Mouse (Mus musculus) kidney, postnatal 0 days (tissue): Measurements from ENCODE around the gene Klhl42. TPM values are rescaled to one million over a fixed set of nuclear protein-coding genes. Genes with fewer than 3 reads are reported as not detected.
A peak's percentile ranks its signal among the peaks of the same experiment; 100 is the strongest.

Source experiments
- ATAC-seq: fragments of 200-750 bp; cut with Nextera tagmentation; replicated peaks from 2 replicates; pipeline ENCODE4 v1.8.0; 2017; ENCODE audit warnings: low read depth, moderate number of reproducible peaks, moderate TSS enrichment, moderate library complexity; ENCODE audit not compliant: low FRiP score
- DNase-seq: peaks from one replicate; pipeline ENCODE4 v3.0.0-alpha.2; 2016; ENCODE audit warnings: low spot score
- H3K27ac ChIP-seq: fragments of 300-500 bp; sonication (generic); 2 replicates; pipeline ENCODE4 v1.5.1; 2014; ENCODE audit warnings: mild to moderate bottlenecking
- H3K27me3 ChIP-seq: fragments of 300-500 bp; sonication (generic); 2 replicates; pipeline ENCODE4 v1.6.1; 2014; ENCODE audit warnings: low read length, mixed read lengths; ENCODE audit not compliant: insufficient read depth
- H3K36me3 ChIP-seq: fragments of 300-500 bp; sonication (generic); 2 replicates; pipeline ENCODE4 v1.6.1; 2014; ENCODE audit warnings: low read length, mixed read lengths; ENCODE audit not compliant: insufficient read depth
- H3K4me1 ChIP-seq: fragments of 300-500 bp; sonication (generic); replicated peaks from 2 replicates; pipeline ENCODE4 v1.6.1; 2014; ENCODE audit warnings: antibody characterized with exemption, low read length, mixed read lengths; ENCODE audit not compliant: insufficient read depth
- H3K4me2 ChIP-seq: fragments of 300-500 bp; sonication (generic); 2 replicates; pipeline ENCODE4 v1.6.1; 2014; ENCODE audit warnings: mild to moderate bottlenecking, low read length, moderate library complexity, mixed read lengths
- H3K4me3 ChIP-seq: fragments of 300-500 bp; sonication (generic); replicated peaks from 2 replicates; pipeline ENCODE4 v1.5.1; 2014; ENCODE audit warnings: low read depth, low read length
- H3K9ac ChIP-seq: fragments of 300-500 bp; sonication (generic); 2 replicates; pipeline ENCODE4 v1.6.1; 2014; ENCODE audit warnings: low read depth, low read length
- H3K9me3 ChIP-seq: fragments of 300-500 bp; sonication (generic); replicated peaks from 2 replicates; pipeline ENCODE4 v1.6.1; 2016; ENCODE audit warnings: low read length, inconsistent platforms, mixed read lengths
- CTCF ChIP-seq: IDR thresholded peaks from 2 replicates; pipeline ENCODE4 v1.5.1; 2016; ENCODE audit warnings: antibody characterized with exemption, low read depth, mild to moderate bottlenecking, moderate library complexity
- WGBS: fragments of 180-500 bp; shearing (Covaris S2); extraction: QIAGEN DNeasy Blood & Tissue Kit; methylation state at CpG from one replicate; pipeline ENCODE4 v1.1.7; 2014; 5-methylcytosine and 5-hydroxymethylcytosine counted together
- polyA plus RNA-seq: library from polyadenylated mRNA; unstranded; fragments of >200 nt; fragmentation: Nextera tagmentation; extraction: Ambion mirVana; gene quantifications from 2 replicates; pipeline ENCODE4 v1.2.1, GENCODE M21; 2015

The Klhl42 gene
- polyA plus RNA-seq, 1 experiment from 2014 or later = 6.0 TPM

DNA sequence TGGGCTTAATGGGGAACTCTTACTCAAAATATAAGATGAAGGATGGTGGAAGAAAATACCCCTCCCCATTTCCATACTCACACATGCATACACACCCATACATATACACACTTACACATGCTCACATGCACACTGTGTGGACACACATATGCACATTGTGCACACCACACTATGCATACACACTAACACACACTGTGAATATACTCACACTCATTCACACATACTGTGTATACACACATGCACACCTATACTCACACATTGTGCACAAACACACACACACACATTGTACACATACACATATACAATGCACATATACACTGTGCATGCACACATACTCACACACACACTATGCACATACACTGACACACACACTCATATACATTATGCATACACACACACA is 60.7 kb downstream of the Klhl42 start:
- DNase-seq (no peak), ATAC-seq (no peak)
- Histone ChIP-seq H3K9ac (no peak overlapping the region), H3K9me3 (no peaks in the 10 kb centered on the region), H3K4me1 (no peaks in the 10 kb centered on the region), H3K27ac (no peak overlapping the region), H3K4me3 (no peak overlapping the region), H3K36me3 (no peaks in the 10 kb centered on the region), H3K4me2 (no peak overlapping the region), H3K27me3 (no peaks in the 10 kb centered on the region)
- no peak for TF ChIP-seq CTCF

DNA sequence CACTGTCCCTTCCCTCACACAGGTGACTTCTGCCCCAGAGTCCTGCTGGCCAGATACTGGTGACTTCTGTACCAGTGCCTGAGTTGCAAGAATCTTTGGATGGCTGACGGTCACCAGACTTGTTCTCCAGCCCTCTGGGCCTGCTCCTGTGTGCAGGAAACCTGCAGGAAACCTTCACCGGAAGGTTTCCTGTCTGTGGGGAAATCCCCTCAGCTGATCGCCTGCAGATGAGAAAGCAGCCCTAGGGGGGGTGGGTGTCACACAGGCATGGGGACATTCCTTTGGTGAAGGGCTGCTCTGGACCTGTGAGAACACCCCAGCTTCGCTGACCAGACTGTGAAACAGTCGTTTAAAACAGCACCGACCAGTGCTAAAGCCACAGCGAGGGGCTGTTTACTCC is 63.9 kb downstream of the Klhl42 start:
- no peak overlapping the region for H3K27ac ChIP-seq
- no peak overlapping the region for H3K9ac ChIP-seq
- no peaks in the 10 kb centered on the region for H3K36me3 ChIP-seq
- H3K9me3 ChIP-seq = 0 out of 2 replicates have a peak, but pooled peaks cover 3% of the 10 kb centered on the region
- no peak overlapping the region for H3K4me2 ChIP-seq
- no peaks in the 10 kb centered on the region for H3K27me3 ChIP-seq
- ATAC-seq = no peak
- H3K4me3 ChIP-seq = no peak overlapping the region
- no peaks in the 10 kb centered on the region for H3K4me1 ChIP-seq
- no peak for TF ChIP-seq CTCF
- WGBS = 59% methylated on average over 7 of the region's 7 CpGs
- no peak for DNase-seq

- Histone ChIP-seq H3K4me2 (no peak overlapping the region), H3K4me1 (no peaks in the 10 kb centered on the region), H3K9ac (no peak overlapping the region), H3K36me3 (no peaks in the 10 kb centered on the region), H3K27ac (peak overlapping the region; percentile 21; the same call in 1 of the 2 replicates), H3K9me3 (0 out of 2 replicates have a peak, but pooled peaks cover 3% of the 10 kb centered on the region), H3K27me3 (no peaks in the 10 kb centered on the region), H3K4me3 (no peak overlapping the region)
- ATAC-seq (no peak; the same call in 1 of the 2 replicates), DNase-seq (peak; percentile 80)
- WGBS = 31% methylated on average over 5 of the region's 5 CpGs
- TF ChIP-seq CTCF = no peak
These were observed 70.8 kb downstream of the Klhl42 start for GRCm38 (mm10) chr6:147161818-147162584.

Other genes with a start within 250 kb of the Klhl42 start
- not detected in 2 replicates for gene Smco2, start 241.3 kb upstream of the Klhl42 start, polyA plus RNA-seq
- gene Ppfibp1, start 202.9 kb upstream of the Klhl42 start, polyA plus RNA-seq = 55.9 and 60.2 TPM in 2 replicates
- gene 1700034J05Rik, start 137.0 kb upstream of the Klhl42 start, polyA plus RNA-seq = 0.09 TPM in 1 of 2 replicates, not detected in the other
- gene Rep15, start 58.8 kb upstream of the Klhl42 start, polyA plus RNA-seq = 0.70 and 0.84 TPM in 2 replicates
- 132 and 139 TPM in 2 replicates for gene Mrps35, start 48.6 kb upstream of the Klhl42 start, polyA plus RNA-seq
- 3.7 and 4.3 TPM in 2 replicates for gene Mansc4, start 4.3 kb upstream of the Klhl42 start, polyA plus RNA-seq
- gene Pthlh, start 172.8 kb downstream of the Klhl42 start, polyA plus RNA-seq = 1.4 and 2.5 TPM in 2 replicates